Mouse (Mus musculus): Measurements from ENCODE around the gene Hmcn2. TPM values are rescaled to one million over a fixed set of nuclear protein-coding genes. Genes with fewer than 3 reads are reported as not detected.

Gene Hmcn2
- polyA plus RNA-seq (2015; fragmentation: Nextera tagmentation; extraction: Ambion mirVana) = 0.06 and 0.16 TPM in 2 replicates

DNA sequence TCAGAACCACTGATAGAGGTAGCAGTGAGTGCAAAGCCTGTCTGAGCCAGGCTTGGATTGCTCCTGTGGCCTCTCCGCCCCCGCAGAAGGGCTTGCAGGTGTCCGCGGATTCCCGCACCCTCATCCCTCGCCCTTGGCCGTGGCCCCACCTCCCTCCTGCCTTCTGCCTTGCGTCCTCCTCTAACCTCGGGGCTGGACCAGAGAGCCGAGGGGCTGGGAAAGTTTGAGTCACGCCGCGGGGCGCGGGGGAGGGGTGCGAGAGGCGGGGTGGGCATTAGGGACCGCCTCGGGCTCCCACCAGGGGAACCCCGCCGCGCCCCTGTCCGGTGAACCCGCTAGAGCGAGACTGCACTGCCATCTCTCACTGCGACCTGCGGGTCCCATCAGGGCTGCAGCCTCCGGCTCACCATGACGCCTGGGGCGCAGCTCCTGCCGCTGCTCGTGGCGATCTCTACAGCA is at the start of gene Hmcn2:
Hmcn2 (plus strand) TSS at position 409 of the 459 bp plus-strand sequence.
- no peak within 1 kb of the TSS for H3K27ac ChIP-seq
- no peaks in the 10 kb centered on the region for H3K9me3 ChIP-seq (replicated peaks)
- no peak within 1 kb of the TSS for H3K9ac ChIP-seq
- peaks cover 8% of the 10 kb centered on the region; the same call in 1 of the 2 replicates for H3K4me1 ChIP-seq
- peaks cover 73% of the 10 kb centered on the region for H3K27me3 ChIP-seq
- WGBS = under 1% methylated on average over 32 of the region's 33 CpGs
- ATAC-seq = no peak
- no peaks in the 10 kb centered on the region for H3K36me3 ChIP-seq (ENCODE audit: poor library complexity, severe bottlenecking)
- peak within 1 kb of the TSS; percentile 28; the same call in 1 of the 2 replicates for H3K4me2 ChIP-seq
- peak within 1 kb of the TSS; percentile 1; the same call in 1 of the 2 replicates for H3K4me3 ChIP-seq

DNA sequence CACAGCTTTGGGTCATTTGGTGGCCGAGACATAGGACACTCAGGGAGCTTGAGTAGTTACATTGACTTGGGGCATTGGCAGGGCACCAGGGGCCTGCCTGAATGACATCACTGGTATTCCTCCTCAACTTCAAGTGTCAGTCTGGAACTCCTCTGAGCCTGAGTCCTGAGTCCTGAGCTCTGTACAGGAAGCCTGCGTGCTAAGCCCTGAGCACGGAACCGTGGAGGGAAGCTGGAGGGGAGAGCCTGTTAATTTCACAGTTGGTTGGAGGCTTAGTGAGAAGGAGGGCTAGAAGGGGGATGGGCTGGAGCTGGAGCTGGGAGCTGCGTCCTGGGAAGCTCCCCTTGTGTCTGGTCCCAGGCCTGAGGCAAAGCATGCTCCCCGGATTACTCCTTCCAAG is 46.8 kb upstream of the Hmcn2 start:
- H3K4me1 ChIP-seq = peaks cover 69% of the 10 kb centered on the region
- ATAC-seq = no peak
- 11% methylated on average over 6 of the region's 6 CpGs for WGBS

DNA sequence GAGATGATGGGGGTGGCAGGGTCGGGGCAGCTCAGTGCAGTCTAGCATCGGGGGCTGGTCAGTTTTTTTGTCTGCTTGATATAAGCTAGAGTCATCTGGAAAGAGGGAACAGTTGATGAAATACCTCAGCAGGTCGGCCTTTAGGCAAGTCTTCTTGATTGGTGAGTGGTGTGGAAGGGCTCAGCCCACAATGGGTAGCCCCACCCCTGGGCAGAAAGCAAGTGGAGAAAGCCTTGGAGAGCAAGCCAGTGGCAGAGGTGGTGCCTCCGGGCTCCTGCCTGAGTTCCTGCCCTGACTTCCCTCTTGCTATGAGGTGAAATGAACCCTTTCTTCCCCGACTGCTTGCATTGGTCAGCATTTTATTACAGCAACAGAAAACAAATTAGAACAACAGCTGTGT is 45.6 kb upstream of the Hmcn2 start:
- H3K9ac ChIP-seq = no peak overlapping the region
- H3K27me3 ChIP-seq = no peaks in the 10 kb centered on the region
- H3K36me3 ChIP-seq (ENCODE audit: poor library complexity, severe bottlenecking) = peaks cover 13% of the 10 kb centered on the region; the same call in 1 of the 2 replicates
- no peak overlapping the region for H3K4me3 ChIP-seq
- WGBS = 42% methylated on average over 5 of the region's 5 CpGs
- ATAC-seq = no peak
- no peaks in the 10 kb centered on the region for H3K9me3 ChIP-seq (replicated peaks)
- peaks cover 58% of the 10 kb centered on the region for H3K4me1 ChIP-seq
- no peak overlapping the region for H3K4me2 ChIP-seq
- H3K27ac ChIP-seq = peak overlapping the region; percentile 44; the same call in 1 of the 2 replicates

More for the DNA sequence above, 46.8 kb upstream of the Hmcn2 start:
- H3K36me3 ChIP-seq (ENCODE audit: poor library complexity, severe bottlenecking) = peaks cover 13% of the 10 kb centered on the region; the same call in 1 of the 2 replicates
- no peak overlapping the region for H3K4me3 ChIP-seq
- peak overlapping the region; percentile 22 for H3K4me2 ChIP-seq
- peak overlapping the region; percentile 49; the same call in 1 of the 2 replicates for H3K27ac ChIP-seq
- H3K9me3 ChIP-seq (replicated peaks) = no peaks in the 10 kb centered on the region
- no peaks in the 10 kb centered on the region for H3K27me3 ChIP-seq
- no peak overlapping the region for H3K9ac ChIP-seq

DNA sequence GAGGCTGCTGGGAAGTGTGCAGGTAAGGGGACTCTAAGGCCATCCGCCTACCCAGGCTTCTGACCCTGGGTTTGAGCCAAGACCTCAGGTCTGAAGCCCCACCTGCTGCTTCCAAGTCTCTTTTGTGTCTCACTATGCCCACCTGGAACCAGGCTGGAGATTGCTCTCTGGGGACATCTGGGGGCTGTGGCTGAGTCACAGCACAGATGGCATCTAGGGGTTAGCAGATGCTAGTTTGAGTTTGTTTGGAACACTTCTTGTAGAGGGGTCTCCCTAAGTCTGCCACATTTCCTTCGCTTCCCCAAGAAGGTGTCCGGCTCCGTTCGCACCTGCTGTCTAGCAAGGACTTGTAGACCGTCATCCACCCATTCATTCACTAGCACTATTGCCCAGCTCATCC is 45.0 kb upstream of the Hmcn2 start:
- peak; percentile 37 for ATAC-seq
- H3K9me3 ChIP-seq (replicated peaks) = no peaks in the 10 kb centered on the region
- no peak overlapping the region for H3K9ac ChIP-seq
- H3K4me3 ChIP-seq = no peak overlapping the region
- H3K36me3 ChIP-seq (ENCODE audit: poor library complexity, severe bottlenecking) = peaks cover 13% of the 10 kb centered on the region; the same call in 1 of the 2 replicates
- 81% methylated on average over 6 of the region's 6 CpGs for WGBS
- H3K4me2 ChIP-seq = no peak overlapping the region
- H3K27me3 ChIP-seq = no peaks in the 10 kb centered on the region
- H3K4me1 ChIP-seq = peaks cover 58% of the 10 kb centered on the region
- peak overlapping the region; percentile 44; the same call in 1 of the 2 replicates for H3K27ac ChIP-seq

DNA sequence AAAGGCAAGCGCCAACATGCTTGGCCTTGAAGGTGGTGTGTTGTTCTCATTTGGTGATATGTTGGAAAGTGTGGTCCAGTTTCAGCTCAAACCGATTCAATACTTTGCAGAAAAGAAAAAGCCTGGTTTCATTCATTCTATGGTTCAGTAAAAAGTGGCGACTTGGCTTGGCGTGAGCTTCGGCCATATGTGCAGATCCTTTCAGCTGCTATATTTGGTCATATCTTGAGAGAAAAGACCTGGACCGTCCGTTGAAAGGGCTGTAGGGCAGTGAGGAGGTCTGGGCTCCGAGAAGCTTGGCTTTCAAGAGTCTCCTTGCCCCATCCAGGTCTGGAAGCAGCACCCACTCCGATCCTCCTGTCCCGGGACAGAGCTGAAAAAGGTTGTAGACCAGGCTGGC is 44.4 kb upstream of the Hmcn2 start:
- H3K9me3 ChIP-seq (replicated peaks) = no peaks in the 10 kb centered on the region
- no peak overlapping the region for H3K9ac ChIP-seq
- H3K4me3 ChIP-seq = no peak overlapping the region
- no peak for ATAC-seq
- WGBS = 94% methylated on average over 10 of the region's 10 CpGs
- H3K27ac ChIP-seq = 0 out of 2 replicates have a peak overlapping the region, but pooled peaks have one; percentile 44
- H3K36me3 ChIP-seq (ENCODE audit: poor library complexity, severe bottlenecking) = peaks cover 13% of the 10 kb centered on the region; the same call in 1 of the 2 replicates
- H3K4me2 ChIP-seq = no peak overlapping the region
- no peaks in the 10 kb centered on the region for H3K27me3 ChIP-seq
- peaks cover 54% of the 10 kb centered on the region for H3K4me1 ChIP-seq

DNA sequence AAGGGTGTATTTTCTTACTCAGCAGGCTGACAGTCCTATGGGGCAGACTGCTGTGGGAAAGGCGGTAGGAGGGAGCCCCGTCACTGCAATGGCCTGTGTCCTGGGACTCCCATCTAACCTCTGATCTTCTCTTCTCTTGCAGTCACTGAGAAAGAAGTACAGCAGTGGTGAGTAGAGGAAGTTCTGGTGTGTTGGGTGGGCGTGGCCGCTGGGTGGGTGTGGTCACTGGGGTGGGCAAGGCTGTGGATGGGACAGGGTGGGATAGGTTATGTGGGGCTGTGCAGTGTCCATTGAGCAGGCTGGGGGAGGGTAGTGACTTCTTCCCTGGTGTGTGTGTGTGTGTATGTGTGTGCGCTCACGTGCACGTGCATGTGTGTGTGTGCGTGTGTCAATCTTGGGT is 43.7 kb upstream of the Hmcn2 start:
- no peaks in the 10 kb centered on the region for H3K27me3 ChIP-seq
- peaks cover 47% of the 10 kb centered on the region for H3K4me1 ChIP-seq
- H3K9me3 ChIP-seq (replicated peaks) = no peaks in the 10 kb centered on the region
- no peak overlapping the region for H3K4me2 ChIP-seq
- WGBS = 96% methylated on average over 8 of the region's 8 CpGs
- no peak for ATAC-seq
- peaks cover 16% of the 10 kb centered on the region for H3K36me3 ChIP-seq (ENCODE audit: poor library complexity, severe bottlenecking)
- H3K9ac ChIP-seq = no peak overlapping the region
- H3K27ac ChIP-seq = no peak overlapping the region
- H3K4me3 ChIP-seq = no peak overlapping the region

DNA sequence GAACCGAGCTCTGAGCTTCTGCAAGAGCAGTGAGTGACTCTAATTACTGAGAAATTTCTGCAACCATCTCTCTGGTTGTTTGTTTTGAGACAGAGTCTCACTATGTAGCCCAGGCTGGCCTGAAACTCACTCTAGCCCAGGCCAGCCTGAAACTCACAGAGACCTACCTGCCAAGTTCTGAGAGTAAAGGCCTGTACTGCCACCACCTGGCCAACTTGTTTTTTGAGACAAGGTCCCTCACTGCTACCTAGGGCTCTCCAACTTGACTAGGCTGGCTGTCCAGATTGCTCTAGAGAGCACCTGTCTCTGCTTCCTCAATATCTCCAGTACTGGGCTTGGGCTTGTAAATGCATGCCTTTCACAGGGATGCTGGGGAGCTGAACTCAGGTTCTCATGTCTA is 43.1 kb upstream of the Hmcn2 start:
- no peaks in the 10 kb centered on the region for H3K9me3 ChIP-seq (replicated peaks)
- no peak overlapping the region for H3K9ac ChIP-seq
- peaks cover 41% of the 10 kb centered on the region for H3K4me1 ChIP-seq
- no peaks in the 10 kb centered on the region for H3K27me3 ChIP-seq
- H3K4me3 ChIP-seq = no peak overlapping the region
- H3K4me2 ChIP-seq = no peak overlapping the region
- no peak overlapping the region for H3K27ac ChIP-seq
- ATAC-seq = no peak
- H3K36me3 ChIP-seq (ENCODE audit: poor library complexity, severe bottlenecking) = peaks cover 20% of the 10 kb centered on the region
- 79% methylated on average over 1 of the region's 1 CpGs for WGBS

DNA sequence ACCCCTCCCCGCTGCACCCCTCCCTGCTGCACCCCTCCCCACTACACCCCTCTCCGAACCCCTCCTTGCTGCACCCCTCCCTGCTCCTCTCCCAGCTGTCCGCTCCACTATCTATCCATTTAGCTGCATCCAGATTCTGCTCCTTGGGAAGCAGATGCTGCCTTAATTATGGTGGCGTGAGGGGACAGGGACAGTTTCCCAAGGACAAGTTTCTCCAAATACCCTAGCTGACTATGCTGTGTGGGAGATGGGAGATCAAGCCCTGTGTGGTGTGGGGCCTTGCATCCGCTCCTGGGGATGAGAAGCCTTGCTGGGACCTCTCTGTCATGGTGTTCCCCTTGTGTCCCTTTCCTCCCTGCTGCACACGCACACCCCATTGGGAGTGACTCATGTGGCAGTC is 39.2 kb upstream of the Hmcn2 start:
- H3K36me3 ChIP-seq (ENCODE audit: poor library complexity, severe bottlenecking) = peaks cover 31% of the 10 kb centered on the region

DNA sequence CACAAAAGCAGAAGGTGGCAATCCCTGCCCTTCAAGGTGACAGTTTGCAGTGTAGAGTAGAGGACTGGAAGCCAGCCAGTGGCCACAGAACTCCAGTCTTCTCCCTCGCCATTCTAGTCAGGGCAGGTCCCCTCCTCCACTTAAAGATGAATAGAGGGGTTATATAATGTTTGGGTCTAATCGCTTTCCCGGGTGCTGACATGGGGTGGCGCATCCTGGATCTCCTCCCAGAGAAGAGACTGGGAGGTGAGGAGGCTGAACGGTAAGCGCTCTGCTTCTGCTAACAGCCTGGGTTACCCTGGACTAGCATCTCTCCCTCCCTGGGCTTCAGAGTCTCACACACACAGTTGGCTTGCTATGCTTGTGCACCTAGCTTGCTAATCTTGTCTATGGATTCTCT is 36.4 kb upstream of the Hmcn2 start:
- Histone ChIP-seq H3K27ac (peak overlapping the region; percentile 65), H3K4me1 (peaks cover 37% of the 10 kb centered on the region)

More for the DNA sequence above, 39.2 kb upstream of the Hmcn2 start:
- no peaks in the 10 kb centered on the region for H3K27me3 ChIP-seq
- no peak overlapping the region for H3K4me2 ChIP-seq
- ATAC-seq = no peak
- WGBS = 87% methylated on average over 6 of the region's 6 CpGs
- no peak overlapping the region for H3K27ac ChIP-seq
- peaks cover 30% of the 10 kb centered on the region for H3K4me1 ChIP-seq
- H3K4me3 ChIP-seq = no peak overlapping the region
- H3K9me3 ChIP-seq (replicated peaks) = no peaks in the 10 kb centered on the region
- H3K9ac ChIP-seq = no peak overlapping the region

DNA sequence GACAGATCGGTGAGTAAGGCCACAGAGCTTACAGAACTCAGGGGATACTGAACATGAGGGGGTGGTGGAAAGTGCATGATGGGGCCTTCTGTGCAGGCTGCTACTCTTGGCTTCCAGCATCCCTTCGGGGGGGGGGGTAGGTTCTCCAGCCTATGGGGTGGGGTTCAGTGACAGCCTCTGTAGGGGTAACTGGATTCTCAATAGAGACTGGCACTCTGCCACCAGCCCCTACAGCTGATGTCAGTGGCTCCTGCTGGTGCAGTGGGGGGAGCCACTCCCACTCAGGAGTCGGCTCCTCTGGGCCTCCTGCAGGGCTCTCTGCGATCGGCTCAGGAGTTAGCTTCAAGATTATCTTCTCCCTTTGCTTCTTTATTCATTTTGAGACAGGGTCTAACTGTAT is 35.7 kb upstream of the Hmcn2 start:
- peaks cover 56% of the 10 kb centered on the region for H3K36me3 ChIP-seq (ENCODE audit: poor library complexity, severe bottlenecking)
- H3K4me2 ChIP-seq = no peak overlapping the region
- no peak overlapping the region for H3K9ac ChIP-seq
- 62% methylated on average over 5 of the region's 5 CpGs for WGBS
- peaks cover 37% of the 10 kb centered on the region for H3K4me1 ChIP-seq
- no peak for ATAC-seq
- no peaks in the 10 kb centered on the region for H3K27me3 ChIP-seq
- peak overlapping the region; percentile 65; the same call in 1 of the 2 replicates for H3K27ac ChIP-seq
- no peak overlapping the region for H3K4me3 ChIP-seq
- no peaks in the 10 kb centered on the region for H3K9me3 ChIP-seq (replicated peaks)

More for the DNA sequence above, 36.4 kb upstream of the Hmcn2 start:
- 68% methylated on average over 6 of the region's 6 CpGs for WGBS
- Histone ChIP-seq H3K27me3 (no peaks in the 10 kb centered on the region), H3K4me3 (no peak overlapping the region), H3K9ac (0 out of 2 replicates have a peak overlapping the region, but pooled peaks have one; percentile 26), H3K36me3 (ENCODE audit: poor library complexity, severe bottlenecking) (peaks cover 51% of the 10 kb centered on the region), H3K4me2 (no peak overlapping the region), H3K9me3 (replicated peaks) (no peaks in the 10 kb centered on the region)
- no peak for ATAC-seq

DNA sequence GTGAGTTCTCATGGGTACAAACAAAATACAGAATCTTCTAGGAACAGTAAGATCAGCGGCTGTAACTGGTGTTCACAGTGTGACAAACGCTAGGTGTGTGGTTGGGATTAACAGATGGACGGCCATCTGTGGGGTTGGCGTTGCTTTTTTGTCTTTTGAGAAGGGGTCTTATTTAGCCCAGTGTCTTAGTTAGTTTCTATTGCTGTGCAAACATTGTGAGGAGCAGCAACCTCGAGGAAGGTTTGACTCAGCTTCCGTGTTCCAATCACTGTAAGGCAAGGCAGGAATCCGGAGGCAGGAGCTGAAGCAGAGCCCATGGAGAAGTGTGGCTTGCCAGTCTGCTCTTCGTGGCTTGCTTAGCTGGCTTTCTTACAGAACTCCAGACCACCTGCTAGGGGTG is 33.1 kb upstream of the Hmcn2 start:
- WGBS = 73% methylated on average over 8 of the region's 8 CpGs
- Histone ChIP-seq H3K9me3 (replicated peaks) (no peaks in the 10 kb centered on the region), H3K27me3 (no peaks in the 10 kb centered on the region), H3K9ac (no peak overlapping the region), H3K4me2 (no peak overlapping the region), H3K36me3 (ENCODE audit: poor library complexity, severe bottlenecking) (peaks cover 75% of the 10 kb centered on the region), H3K4me3 (no peak overlapping the region), H3K27ac (peak overlapping the region; percentile 44), H3K4me1 (peaks cover 29% of the 10 kb centered on the region)
- 0 out of 2 replicates have a peak, but pooled peaks have one; percentile 36 for ATAC-seq

DNA sequence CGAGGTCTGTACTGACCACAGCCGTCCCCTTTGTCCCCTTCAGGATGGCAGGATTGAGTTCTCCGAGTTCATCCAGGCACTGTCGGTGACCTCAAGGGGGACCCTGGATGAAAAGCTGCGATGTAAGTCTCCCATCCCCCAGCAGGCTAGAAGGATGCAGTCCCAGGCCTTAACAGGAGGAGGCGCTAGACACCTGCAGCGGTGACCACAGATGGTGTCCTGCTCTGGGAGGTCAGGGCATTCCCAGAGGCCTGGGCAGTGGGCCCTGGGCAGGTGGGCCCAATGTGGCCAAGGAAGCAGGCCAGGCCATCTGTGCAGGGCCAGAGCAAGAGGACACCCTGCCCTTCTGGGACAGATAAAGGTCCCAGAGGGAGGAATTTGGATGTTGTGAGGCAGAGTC is 31.9 kb upstream of the Hmcn2 start:
- no peaks in the 10 kb centered on the region for H3K27me3 ChIP-seq
- 42% methylated on average over 7 of the region's 7 CpGs for WGBS

DNA sequence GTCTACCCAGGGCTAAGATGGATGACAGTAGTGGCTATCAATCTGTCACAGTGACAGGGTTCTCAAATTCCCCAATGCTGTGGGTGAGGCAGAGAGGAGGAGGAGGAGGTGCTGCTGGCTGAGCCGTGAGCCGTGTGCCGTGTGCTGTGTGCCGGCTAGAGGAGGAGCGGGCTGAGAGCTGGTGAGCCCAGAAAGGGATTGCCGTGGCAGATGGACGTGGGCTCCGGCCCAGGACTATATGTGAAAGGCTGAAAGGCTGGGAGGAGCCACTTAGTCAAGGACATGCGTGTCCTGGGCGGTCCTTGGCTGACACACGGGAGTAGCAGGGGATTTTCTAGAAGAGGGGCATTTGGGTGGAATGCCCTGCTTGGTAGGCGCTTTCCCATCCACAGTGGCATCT is 31.3 kb upstream of the Hmcn2 start:
- H3K9me3 ChIP-seq (replicated peaks) = no peaks in the 10 kb centered on the region
- H3K36me3 ChIP-seq (ENCODE audit: poor library complexity, severe bottlenecking) = peaks cover 78% of the 10 kb centered on the region
- H3K27ac ChIP-seq = no peak overlapping the region
- no peak overlapping the region for H3K4me3 ChIP-seq
- no peak for ATAC-seq
- H3K9ac ChIP-seq = no peak overlapping the region
- peaks cover 16% of the 10 kb centered on the region for H3K4me1 ChIP-seq
- H3K27me3 ChIP-seq = no peaks in the 10 kb centered on the region
- WGBS = 97% methylated on average over 12 of the region's 12 CpGs
- H3K4me2 ChIP-seq = no peak overlapping the region

More for the DNA sequence above, 31.9 kb upstream of the Hmcn2 start:
- H3K9ac ChIP-seq = no peak overlapping the region
- H3K4me2 ChIP-seq = no peak overlapping the region
- H3K9me3 ChIP-seq (replicated peaks) = no peaks in the 10 kb centered on the region
- ATAC-seq = no peak
- H3K36me3 ChIP-seq (ENCODE audit: poor library complexity, severe bottlenecking) = peaks cover 76% of the 10 kb centered on the region
- no peak overlapping the region for H3K27ac ChIP-seq
- H3K4me1 ChIP-seq = peaks cover 23% of the 10 kb centered on the region
- no peak overlapping the region for H3K4me3 ChIP-seq

All from forebrain, embryonic 13.5 days (tissue).